Mouse (Mus musculus) heart, postnatal 0 days (tissue): ENCODE data around the gene Gapvd1.
"Not testable (repeated sequence)": the region's sequence is repeated elsewhere in the genome, so short reads cannot be mapped to it uniquely, and the experiment has no call there.

Experiments used
- CTCF ChIP-seq: IDR thresholded peaks from 2 replicates; pipeline ENCODE4 v1.5.1; 2016; ENCODE audit warnings: antibody characterized with exemption, control low read depth, low read depth
- EP300 ChIP-seq: IDR thresholded peaks from 2 replicates; pipeline ENCODE4 v1.6.1; 2016; ENCODE audit warnings: antibody characterized with exemption, low read depth

- TF ChIP-seq CTCF, EP300: not testable (repeated sequence)
Observed at GRCm38 (mm10) chr2:34761272-34761671, 6.2 kb upstream of the Gapvd1 start.
